Mouse (Mus musculus): ENCODE results near the gene Adh5. TPM values are rescaled to one million over a fixed set of nuclear protein-coding genes. Genes with fewer than 3 reads are reported as not detected.

Gene Adh5
- polyA plus RNA-seq (2015; fragmentation: Nextera tagmentation; extraction: Ambion mirVana): 163 and 165 TPM in 2 replicates

DNA sequence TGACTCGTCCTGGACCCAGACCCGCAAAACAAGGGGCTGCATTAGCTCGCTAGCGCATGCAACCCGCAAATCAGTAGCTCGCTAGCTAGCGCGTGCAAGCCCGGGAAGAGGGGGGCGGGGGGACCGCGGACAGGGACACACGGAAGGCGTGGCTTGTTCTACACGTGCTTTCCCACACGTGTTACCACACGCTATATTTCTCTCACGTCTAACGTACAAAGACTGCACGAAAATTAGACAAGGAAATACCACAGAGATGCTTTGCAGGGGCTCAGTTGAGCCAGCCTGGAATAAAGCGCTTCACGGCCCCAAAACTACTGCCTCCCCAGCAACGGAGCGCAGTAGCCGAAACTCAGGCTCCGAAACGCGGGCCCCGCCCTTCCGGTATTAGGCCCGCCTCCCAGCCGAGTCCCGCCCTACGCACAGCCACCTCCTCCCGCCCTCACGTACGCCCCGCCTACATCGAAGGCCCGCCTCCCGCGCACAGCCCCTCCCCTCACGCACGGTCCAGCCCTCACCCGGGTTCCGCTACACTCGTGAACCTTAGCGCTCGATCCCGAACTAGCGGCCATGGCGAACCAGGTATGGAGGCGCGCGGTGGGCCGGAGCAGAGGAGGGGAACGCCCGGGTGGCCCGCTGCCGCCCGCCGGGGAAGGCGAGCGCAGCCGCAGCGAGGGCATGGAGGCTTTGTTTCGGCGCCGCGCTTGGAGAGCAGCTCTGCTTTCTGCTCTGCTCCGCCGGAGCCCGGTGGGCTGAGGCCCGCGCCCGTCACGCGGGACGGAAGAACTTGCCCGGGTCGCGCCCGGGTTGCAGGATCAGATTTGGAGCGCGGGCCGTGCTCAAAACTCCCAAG lies at the start of gene Adh5:
Gene Adh5 (plus strand): TSS at position 482 of the 853 bp plus-strand sequence.

DNA sequence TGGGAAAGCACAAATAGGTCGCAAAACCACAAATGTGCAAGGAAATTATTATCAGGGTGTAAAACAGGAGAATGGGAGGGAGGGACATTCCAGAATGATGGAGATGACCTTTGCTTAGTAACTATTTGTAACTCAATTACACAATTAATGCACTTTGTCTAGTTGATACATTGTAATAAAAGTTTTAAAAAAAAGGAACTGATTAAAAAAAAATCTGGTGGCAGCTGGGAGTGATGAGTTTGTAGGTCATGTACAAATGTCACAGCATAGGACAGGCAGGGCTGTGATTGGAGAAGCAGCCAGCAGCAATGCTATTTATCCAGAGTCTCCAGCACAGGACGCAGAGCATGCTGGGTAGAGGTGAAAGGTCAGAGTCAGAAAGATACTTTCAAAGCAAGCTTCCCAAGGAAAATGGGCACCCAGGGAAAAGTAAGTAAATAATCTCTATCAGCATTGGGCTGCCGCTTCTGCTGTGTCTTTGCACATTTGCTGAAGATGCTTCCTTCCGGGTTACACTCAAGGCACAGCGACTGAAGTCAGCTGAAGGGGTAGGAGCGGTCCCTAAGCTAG lies 27.7 kb upstream of the Adh5 start, which contains the start of gene Adh4:
Gene Adh4 (plus strand): TSS at position 346 of the 570 bp plus-strand sequence.

DNA sequence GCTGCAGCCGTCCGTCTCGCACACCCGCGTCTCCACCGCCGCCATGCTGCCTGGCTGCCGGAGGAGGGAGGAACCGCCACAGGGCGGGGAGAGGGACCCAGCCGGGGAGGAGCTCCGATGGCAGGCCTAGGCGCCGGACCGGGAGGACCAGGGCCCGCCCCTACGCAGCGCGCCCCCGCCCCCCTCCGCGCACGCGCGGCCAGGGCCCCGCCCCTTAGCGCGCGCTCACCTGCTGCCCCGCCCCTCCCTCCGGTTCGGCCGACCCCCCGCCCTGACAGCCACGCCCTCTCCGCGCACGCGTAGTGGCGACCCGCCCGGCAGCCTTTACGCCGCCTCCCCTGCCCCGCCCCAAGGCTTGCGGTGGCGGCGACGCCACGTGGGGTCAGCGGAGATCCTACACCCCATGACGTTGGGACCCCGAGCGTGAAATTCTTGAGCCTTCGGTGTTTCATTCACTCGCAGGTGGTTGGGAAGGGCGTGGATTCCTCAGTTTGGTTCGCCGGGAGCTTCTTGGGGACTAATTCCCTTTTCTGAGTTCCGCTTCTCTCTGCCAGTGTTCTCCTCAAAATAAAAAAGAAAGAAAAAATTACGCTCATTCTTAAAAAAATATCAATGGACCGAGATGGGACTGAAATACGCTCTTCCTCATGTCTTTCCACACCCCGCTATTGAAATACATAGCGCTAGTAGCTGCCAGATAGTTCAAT lies 46.6 kb downstream of the Adh5 start, which contains the start of gene Metap1:
Gene Metap1 (minus strand): TSS at position 189 of the 707 bp plus-strand sequence.

Other genes starting within 250 kb of the Adh5 start
- not detected in 2 replicates for gene 4930579F01Rik, start 249.3 kb upstream of the Adh5 start, polyA plus RNA-seq (2015; fragmentation: Nextera tagmentation; extraction: Ambion mirVana)
- 0.63 and 0.76 TPM in 2 replicates for gene Adh7, start 225.3 kb upstream of the Adh5 start, polyA plus RNA-seq (2015; fragmentation: Nextera tagmentation; extraction: Ambion mirVana)
- gene Adh1, start 182.1 kb upstream of the Adh5 start, polyA plus RNA-seq (2015; fragmentation: Nextera tagmentation; extraction: Ambion mirVana): 18.4 and 20.4 TPM in 2 replicates
- not detected in 2 replicates for gene Adh6a, start 129.8 kb upstream of the Adh5 start, polyA plus RNA-seq (2015; fragmentation: Nextera tagmentation; extraction: Ambion mirVana)
- gene Adh6b, start 101.3 kb upstream of the Adh5 start, polyA plus RNA-seq (2015; fragmentation: Nextera tagmentation; extraction: Ambion mirVana): 0.23 and 0.78 TPM in 2 replicates
- gene Adh4, start 27.6 kb upstream of the Adh5 start, polyA plus RNA-seq (2015; fragmentation: Nextera tagmentation; extraction: Ambion mirVana): not detected in 2 replicates
- gene Metap1, start 46.4 kb downstream of the Adh5 start, polyA plus RNA-seq (2015; fragmentation: Nextera tagmentation; extraction: Ambion mirVana): 40.2 and 43.8 TPM in 2 replicates
- gene Eif4e, start 83.1 kb downstream of the Adh5 start, polyA plus RNA-seq (2015; fragmentation: Nextera tagmentation; extraction: Ambion mirVana): 243 and 261 TPM in 2 replicates

All from neural tube, postnatal 0 days (tissue).